16 mouse cellular contexts compared by ENCODE assay signal in the genomic region with DNA sequence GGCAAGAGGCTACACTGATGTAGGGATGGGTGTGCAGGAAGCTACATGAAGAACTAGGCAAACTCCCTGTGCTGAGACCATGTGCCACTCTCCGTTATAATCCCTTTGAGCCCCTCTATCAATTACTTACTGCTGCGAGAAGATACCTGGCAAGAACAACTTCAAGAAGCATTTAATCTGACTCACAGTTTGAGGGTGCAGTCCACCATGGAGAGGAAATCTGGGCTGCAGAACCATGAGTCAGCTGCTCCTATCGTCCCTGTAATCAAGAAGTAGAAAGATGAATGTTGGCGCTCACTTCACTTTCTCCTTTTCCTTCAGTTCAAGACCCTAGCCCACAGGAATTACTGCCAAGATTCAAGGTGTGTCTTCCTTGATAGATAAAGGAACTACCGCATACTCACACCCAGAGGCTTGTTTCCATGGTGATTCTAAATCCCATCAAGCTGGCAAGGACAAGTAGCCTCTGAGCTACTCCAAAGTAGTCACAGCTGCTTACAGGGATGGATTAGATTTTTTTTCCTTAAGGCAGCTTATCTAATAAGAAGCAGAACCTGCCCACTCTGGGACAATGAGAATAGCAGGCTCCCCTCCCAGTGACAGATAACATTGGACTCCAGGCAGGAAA.
A peak's percentile ranks its signal among the peaks of the same experiment; 100 is the strongest.
DNase-seq lines count a peak whose midpoint lies in the region; ATAC-seq and TF ChIP-seq lines count a peak whose summit lies in the region.
"Had no signal": no experiment of that assay in that cellular context is flagged by ENCODE, and none has a peak within 500 bp of the region (broad histone marks: within the 10 kb centered on the region; RNA-seq: fewer than 3 reads in every experiment).

No protein-coding gene starts in this region.

- no peaks in the 10 kb centered on the region for H3K27me3 ChIP-seq in midbrain, embryonic 13.5 days
- no peaks in the 10 kb centered on the region for H3K27me3 ChIP-seq in midbrain, embryonic 11.5 days (ENCODE audit: control insufficient read depth, insufficient read depth, low read length)
- no peaks in the 10 kb centered on the region for H3K27me3 ChIP-seq in midbrain, embryonic 15.5 days (replicated peaks)
- no peaks in the 10 kb centered on the region for H3K27me3 ChIP-seq in cerebellum, adult 2 months (ENCODE audit: control insufficient read depth, insufficient read depth, low read length)
- H3K27me3 ChIP-seq: embryonic facial prominence, embryonic 13.5 days; hindbrain, embryonic 13.5 days had no signal

- DNase-seq in midbrain, embryonic 11.5 days (ENCODE audit: low spot score, missing footprints), result no peak
- DNase-seq in brain, embryonic 14.5 days (ENCODE audit: low read depth), result peak; percentile 37
- DNase-seq in cerebellum, adult 2 months, result no peak
- DNase-seq in urinary bladder, postnatal 10 days (ENCODE audit: low spot score), result no peak
- DNase-seq: adrenal gland, postnatal 10 days; cerebellum, adult 11-12 months; cerebellum, adult 9-11 months; cerebellum, postnatal 36 days; gastrocnemius, postnatal 36 days; heart, adult 11 months; heart, postnatal 14 days had no signal

- TF ChIP-seq POLR2A in brain, embryonic 14.5 days (IDR thresholded peaks at IDR 0.05; ENCODE audit: borderline replicate concordance, extremely low read depth, insufficient read depth, insufficient read length, poor library complexity, severe bottlenecking), result no peak
- TF ChIP-seq POLR2A in cerebellum, adult 2 months (IDR thresholded peaks at IDR 0.05; ENCODE audit: borderline replicate concordance, insufficient read depth, low read length), result no peak

- H3K4me2 ChIP-seq in midbrain, embryonic 13.5 days (replicated peaks), result no peak overlapping the region
- H3K4me2 ChIP-seq in midbrain, embryonic 11.5 days, result no peak overlapping the region
- H3K4me2 ChIP-seq in midbrain, embryonic 15.5 days, result no peak overlapping the region
- H3K4me2 ChIP-seq: embryonic facial prominence, embryonic 13.5 days; hindbrain, embryonic 13.5 days had no signal

- no peak overlapping the region for H3K27ac ChIP-seq in midbrain, embryonic 13.5 days
- H3K27ac ChIP-seq in midbrain, embryonic 11.5 days (ENCODE audit: low read depth, low read length), result no peak overlapping the region
- no peak overlapping the region for H3K27ac ChIP-seq in midbrain, embryonic 15.5 days
- no peak overlapping the region for H3K27ac ChIP-seq in cerebellum, adult 2 months (ENCODE audit: insufficient read depth, low read length)
- H3K27ac ChIP-seq: embryonic facial prominence, embryonic 13.5 days; hindbrain, embryonic 13.5 days had no signal

- no peaks in the 10 kb centered on the region for H3K9me3 ChIP-seq in midbrain, embryonic 13.5 days
- H3K9me3 ChIP-seq in midbrain, embryonic 11.5 days (ENCODE audit: control insufficient read depth, low read length), result no peaks in the 10 kb centered on the region
- H3K9me3 ChIP-seq in midbrain, embryonic 15.5 days, result no peaks in the 10 kb centered on the region
- H3K9me3 ChIP-seq: embryonic facial prominence, embryonic 13.5 days; hindbrain, embryonic 13.5 days had no signal

- H3K4me1 ChIP-seq in midbrain, embryonic 13.5 days (replicated peaks), result peaks cover 5% of the 10 kb centered on the region; the same call in 1 of the 2 replicates
- no peaks in the 10 kb centered on the region for H3K4me1 ChIP-seq in midbrain, embryonic 11.5 days (ENCODE audit: control insufficient read depth, insufficient read depth, low read length)
- peaks cover 7% of the 10 kb centered on the region; the same call in 1 of the 2 replicates for H3K4me1 ChIP-seq in midbrain, embryonic 15.5 days
- no peaks in the 10 kb centered on the region for H3K4me1 ChIP-seq in cerebellum, adult 2 months (ENCODE audit: control insufficient read depth, insufficient read depth, low read length)
- H3K4me1 ChIP-seq: embryonic facial prominence, embryonic 13.5 days; hindbrain, embryonic 13.5 days had no signal

- no peak overlapping the region for H3K4me3 ChIP-seq in midbrain, embryonic 13.5 days (replicated peaks)
- H3K4me3 ChIP-seq in midbrain, embryonic 11.5 days (ENCODE audit: low read depth, low read length), result no peak overlapping the region
- H3K4me3 ChIP-seq in midbrain, embryonic 15.5 days, result no peak overlapping the region
- H3K4me3 ChIP-seq in cerebellum, adult 2 months (replicated peaks; ENCODE audit: insufficient read depth, low read depth, low read length), result no peak overlapping the region
- H3K4me3 ChIP-seq: embryonic facial prominence, embryonic 13.5 days; hindbrain, embryonic 13.5 days had no signal

- 70% methylated on average over 5 of the region's 5 CpGs for WGBS in midbrain, embryonic 13.5 days
- WGBS in midbrain, embryonic 11.5 days, result 65% methylated on average over 5 of the region's 5 CpGs
- 57% methylated on average over 5 of the region's 5 CpGs for WGBS in midbrain, embryonic 15.5 days
- whole genome bisulfite sequencing in cerebellum, adult 2 months, result 64% methylated on average over 5 of the region's 5 CpGs

- ATAC-seq in midbrain, embryonic 13.5 days, result peak; percentile 55; the same call in 1 of the 2 replicates
- no peak for ATAC-seq in midbrain, embryonic 11.5 days (ENCODE audit: low FRiP score)
- ATAC-seq in midbrain, embryonic 15.5 days (replicated peaks), result peak; percentile 67; the same call in 1 of the 2 replicates
- ATAC-seq: forebrain, embryonic 14.5 days had no signal

- no peak for TF ChIP-seq CTCF in brain, embryonic 14.5 days (IDR thresholded peaks at IDR 0.05; ENCODE audit: borderline replicate concordance, extremely low read depth, insufficient read depth, insufficient read length)
- TF ChIP-seq CTCF in cerebellum, adult 2 months (IDR thresholded peaks at IDR 0.05; ENCODE audit: borderline replicate concordance, insufficient read depth, low read depth, low read length), result no peak

- no peak overlapping the region for H3K9ac ChIP-seq in midbrain, embryonic 13.5 days (replicated peaks)
- H3K9ac ChIP-seq in midbrain, embryonic 11.5 days (ENCODE audit: low read length), result no peak overlapping the region
- H3K9ac ChIP-seq in midbrain, embryonic 15.5 days, result no peak overlapping the region
- H3K9ac ChIP-seq: embryonic facial prominence, embryonic 13.5 days; hindbrain, embryonic 13.5 days had no signal

- no peaks in the 10 kb centered on the region for H3K36me3 ChIP-seq in midbrain, embryonic 13.5 days
- no peaks in the 10 kb centered on the region for H3K36me3 ChIP-seq in midbrain, embryonic 11.5 days (ENCODE audit: control insufficient read depth, insufficient read depth, low read length)
- no peaks in the 10 kb centered on the region for H3K36me3 ChIP-seq in midbrain, embryonic 15.5 days (replicated peaks)
- H3K36me3 ChIP-seq: embryonic facial prominence, embryonic 13.5 days; hindbrain, embryonic 13.5 days had no signal
